Mouse (Mus musculus): ENCODE data around the gene Scimp. TPM values are rescaled to one million over a fixed set of nuclear protein-coding genes. Genes with fewer than 3 reads are reported as not detected.

Gene Scimp
- polyA plus RNA-seq (2012; ENCODE audit: insufficient read depth, insufficient read length, missing spikeins): 1.1 TPM in 1 of 2 replicates, not detected in the other

GRCm38 (mm10) chr11:70812365-70812764, at the start of gene Scimp:
Gene Scimp (minus strand): TSS chr11:70812586.
- TF ChIP-seq POLR2A (IDR thresholded peaks at IDR 0.05; ENCODE audit: borderline replicate concordance, low read depth, low read length) (no peak), CTCF (IDR thresholded peaks at IDR 0.05; ENCODE audit: low read depth, low read length) (no peak)
- Histone ChIP-seq H3K27ac (ENCODE audit: insufficient read depth, low read depth, low read length) (peak within 1 kb of the TSS; percentile 61), H3K4me3 (ENCODE audit: insufficient read depth, low read length) (no peak within 1 kb of the TSS), H3K4me1 (ENCODE audit: control insufficient read depth, insufficient read depth, low read length) (peaks cover 42% of the 10 kb centered on the region)

DNA sequence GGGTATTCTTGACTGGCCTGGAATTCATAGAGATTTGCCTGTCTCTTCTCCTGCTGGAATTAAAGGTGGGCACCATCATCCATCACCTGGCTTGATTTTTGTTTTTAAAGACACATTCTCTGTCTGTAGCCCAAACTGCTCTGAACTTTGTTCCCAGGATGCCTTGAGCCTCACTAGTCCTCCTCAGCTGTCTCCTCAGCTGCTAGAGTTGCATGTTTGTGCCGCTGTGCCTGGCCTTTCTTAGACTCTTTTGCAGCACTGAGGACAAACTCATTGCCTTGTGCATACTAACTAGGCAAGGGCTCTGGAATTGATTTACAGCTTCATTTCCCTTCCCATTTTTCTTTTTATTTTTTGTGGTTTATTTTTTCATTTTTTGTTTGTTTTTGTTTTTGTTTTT, 48.0 kb upstream of the Scimp start:
- Histone ChIP-seq H3K4me1 (ENCODE audit: control insufficient read depth, insufficient read depth, low read length) (peaks cover 31% of the 10 kb centered on the region), H3K4me3 (ENCODE audit: insufficient read depth, low read length) (no peak overlapping the region), H3K27ac (ENCODE audit: insufficient read depth, low read depth, low read length) (no peak overlapping the region)
- no peak for TF ChIP-seq CTCF (IDR thresholded peaks at IDR 0.05; ENCODE audit: low read depth, low read length)
- no peak for TF ChIP-seq POLR2A (IDR thresholded peaks at IDR 0.05; ENCODE audit: borderline replicate concordance, low read depth, low read length)

DNA sequence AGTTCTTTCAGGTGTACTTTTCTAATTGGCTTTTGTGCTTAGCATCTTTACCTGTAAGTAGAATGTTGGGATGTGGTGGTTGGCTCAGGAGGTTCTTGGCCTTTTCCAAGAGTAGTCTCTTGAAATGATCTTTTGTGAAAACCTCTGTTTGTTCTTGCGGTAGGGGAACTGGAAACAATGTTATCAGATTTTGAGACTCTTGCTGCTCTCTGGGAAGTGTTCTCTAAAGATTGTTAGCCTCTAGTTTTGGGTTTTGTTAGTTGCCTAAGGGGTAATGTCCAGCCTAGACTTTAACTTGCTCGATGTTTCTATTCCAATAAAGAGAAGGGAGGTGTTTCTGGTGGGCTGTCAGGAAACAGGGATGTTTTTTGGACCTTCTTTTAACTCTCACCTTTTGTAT, 33.6 kb upstream of the Scimp start:
- peak overlapping the region; percentile 69 for H3K4me3 ChIP-seq (ENCODE audit: insufficient read depth, low read length)
- no peak for TF ChIP-seq CTCF (IDR thresholded peaks at IDR 0.05; ENCODE audit: low read depth, low read length)
- TF ChIP-seq POLR2A (IDR thresholded peaks at IDR 0.05; ENCODE audit: borderline replicate concordance, low read depth, low read length): no peak
- H3K27ac ChIP-seq (ENCODE audit: insufficient read depth, low read depth, low read length): peak overlapping the region; percentile 89
- H3K4me1 ChIP-seq (ENCODE audit: control insufficient read depth, insufficient read depth, low read length): peaks cover 28% of the 10 kb centered on the region

- TF ChIP-seq POLR2A (IDR thresholded peaks at IDR 0.05; ENCODE audit: borderline replicate concordance, low read depth, low read length) (no peak), CTCF (IDR thresholded peaks at IDR 0.05; ENCODE audit: low read depth, low read length) (no peak)
These were observed 33.1 kb upstream of the Scimp start for GRCm38 (mm10) chr11:70845457-70845978.

DNA sequence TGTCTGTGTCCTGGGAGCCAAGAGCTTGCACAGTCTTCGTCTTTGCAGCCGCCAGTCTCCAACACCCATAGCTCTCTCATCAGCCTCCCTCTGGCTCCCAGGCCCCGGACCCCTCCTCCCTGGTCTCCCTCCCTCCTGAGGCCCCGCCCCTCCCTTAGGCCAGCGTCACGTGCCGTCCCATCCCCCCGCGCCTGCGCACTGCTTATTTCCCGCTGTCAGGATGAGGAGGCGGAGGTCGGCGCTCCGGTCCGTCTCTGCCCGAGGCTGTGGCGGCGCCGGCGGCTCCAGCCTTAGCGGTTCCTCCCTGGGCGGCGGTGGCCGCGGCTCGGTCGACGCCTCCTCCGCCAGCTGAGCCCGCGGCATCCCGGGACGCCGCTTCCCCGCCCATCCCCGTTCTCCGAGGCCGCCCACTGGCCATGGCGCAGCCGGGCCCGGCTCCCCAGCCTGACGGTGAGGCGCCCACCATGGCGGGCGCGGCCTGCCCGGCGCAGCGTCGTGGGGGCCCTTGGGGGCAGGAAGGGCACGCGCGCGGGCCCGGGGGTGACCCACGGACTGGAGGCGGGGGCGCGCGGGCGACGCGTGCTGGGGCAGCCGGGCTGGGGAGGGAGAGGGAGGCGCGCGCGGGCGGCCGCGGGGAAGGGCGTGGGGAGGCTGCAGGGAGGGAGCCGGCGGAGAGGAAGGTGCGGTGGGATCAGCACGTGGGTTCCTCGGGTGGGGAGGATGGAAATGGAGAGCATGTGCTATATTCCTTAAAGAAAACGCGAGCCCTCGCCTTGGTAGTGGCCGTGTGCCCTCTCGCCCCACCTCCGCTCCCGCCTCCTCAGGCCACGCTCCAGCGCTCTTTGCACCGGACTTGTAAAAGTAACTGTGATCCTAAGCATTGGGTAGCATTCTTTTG, 32.4 kb upstream of the Scimp start, which contains the start of gene Rabep1:
TSS of gene Rabep1 (plus strand) at position 220 of the 898 bp plus-strand sequence.
- no peak for TF ChIP-seq POLR2A (IDR thresholded peaks at IDR 0.05; ENCODE audit: borderline replicate concordance, low read depth, low read length)
- TF ChIP-seq CTCF (IDR thresholded peaks at IDR 0.05; ENCODE audit: low read depth, low read length): no peak
- H3K27ac ChIP-seq (ENCODE audit: insufficient read depth, low read depth, low read length): peak within 1 kb of the TSS; percentile 89
- H3K4me1 ChIP-seq (ENCODE audit: control insufficient read depth, insufficient read depth, low read length): peaks cover 21% of the 10 kb centered on the region
- peak within 1 kb of the TSS; percentile 69 for H3K4me3 ChIP-seq (ENCODE audit: insufficient read depth, low read length)

More at GRCm38 (mm10) chr11:70845457-70845978, 33.1 kb upstream of the Scimp start:
- Histone ChIP-seq H3K4me3 (ENCODE audit: insufficient read depth, low read length) (peak overlapping the region; percentile 69), H3K4me1 (ENCODE audit: control insufficient read depth, insufficient read depth, low read length) (peaks cover 24% of the 10 kb centered on the region), H3K27ac (ENCODE audit: insufficient read depth, low read depth, low read length) (peak overlapping the region; percentile 89)

DNA sequence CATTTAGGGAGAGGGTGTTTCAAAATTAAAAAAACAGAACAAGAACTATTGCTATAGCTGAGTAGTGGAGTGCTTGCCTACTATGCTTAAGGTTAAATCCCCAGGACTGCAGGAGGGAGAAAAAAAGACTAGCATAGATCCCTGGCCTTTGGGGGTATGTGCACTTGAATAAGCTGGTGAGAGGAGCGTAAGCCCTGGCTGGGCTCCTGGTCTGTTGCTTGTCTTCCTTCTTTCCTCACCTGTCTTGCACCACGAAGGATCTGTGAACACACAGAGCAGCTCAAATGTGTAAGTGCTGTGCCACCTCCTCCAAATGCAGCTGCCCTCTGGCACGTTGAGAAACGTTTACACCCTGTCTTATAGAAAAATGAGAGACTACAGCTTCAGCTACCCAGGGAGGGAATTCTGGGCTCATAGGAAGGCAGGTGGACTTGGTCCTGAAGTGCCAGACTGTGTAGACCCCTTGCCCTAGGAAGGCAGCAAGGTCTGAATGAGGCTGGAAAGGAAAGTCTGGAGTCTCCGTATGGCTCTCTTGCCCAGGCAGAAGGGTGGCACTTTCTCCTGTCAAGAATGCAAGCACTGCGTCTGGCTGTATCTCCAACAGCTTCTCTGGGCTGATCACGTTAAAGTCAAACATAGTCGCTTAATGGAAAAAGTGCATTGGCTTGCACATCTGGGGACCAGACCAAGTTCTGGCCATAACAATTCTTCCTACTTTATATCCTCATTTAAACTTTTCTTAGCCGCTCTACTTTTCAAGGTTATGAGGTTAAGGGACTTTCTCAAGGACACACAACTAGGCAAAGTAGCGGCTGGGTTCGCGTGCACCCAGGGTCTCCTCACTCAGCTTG, 31.5 kb upstream of the Scimp start:
- Histone ChIP-seq H3K27ac (ENCODE audit: insufficient read depth, low read depth, low read length) (peak overlapping the region; percentile 62), H3K4me1 (ENCODE audit: control insufficient read depth, insufficient read depth, low read length) (peaks cover 17% of the 10 kb centered on the region), H3K4me3 (ENCODE audit: insufficient read depth, low read length) (peak overlapping the region; percentile 69)
- no peak for TF ChIP-seq POLR2A (IDR thresholded peaks at IDR 0.05; ENCODE audit: borderline replicate concordance, low read depth, low read length)
- no peak for TF ChIP-seq CTCF (IDR thresholded peaks at IDR 0.05; ENCODE audit: low read depth, low read length)

GRCm38 (mm10) chr11:70842983-70843382, 30.6 kb upstream of the Scimp start:
- no peak overlapping the region for H3K27ac ChIP-seq (ENCODE audit: insufficient read depth, low read depth, low read length)
- TF ChIP-seq POLR2A (IDR thresholded peaks at IDR 0.05; ENCODE audit: borderline replicate concordance, low read depth, low read length): no peak
- no peak for TF ChIP-seq CTCF (IDR thresholded peaks at IDR 0.05; ENCODE audit: low read depth, low read length)
- no peak overlapping the region for H3K4me3 ChIP-seq (ENCODE audit: insufficient read depth, low read length)
- H3K4me1 ChIP-seq (ENCODE audit: control insufficient read depth, insufficient read depth, low read length): peaks cover 15% of the 10 kb centered on the region

GRCm38 (mm10) chr11:70838610-70839009, 26.2 kb upstream of the Scimp start:
- H3K4me3 ChIP-seq (ENCODE audit: insufficient read depth, low read length): no peak overlapping the region
- no peak overlapping the region for H3K27ac ChIP-seq (ENCODE audit: insufficient read depth, low read depth, low read length)
- TF ChIP-seq CTCF (IDR thresholded peaks at IDR 0.05; ENCODE audit: low read depth, low read length) (no peak), POLR2A (IDR thresholded peaks at IDR 0.05; ENCODE audit: borderline replicate concordance, low read depth, low read length) (no peak)
- no peaks in the 10 kb centered on the region for H3K4me1 ChIP-seq (ENCODE audit: control insufficient read depth, insufficient read depth, low read length)

DNA sequence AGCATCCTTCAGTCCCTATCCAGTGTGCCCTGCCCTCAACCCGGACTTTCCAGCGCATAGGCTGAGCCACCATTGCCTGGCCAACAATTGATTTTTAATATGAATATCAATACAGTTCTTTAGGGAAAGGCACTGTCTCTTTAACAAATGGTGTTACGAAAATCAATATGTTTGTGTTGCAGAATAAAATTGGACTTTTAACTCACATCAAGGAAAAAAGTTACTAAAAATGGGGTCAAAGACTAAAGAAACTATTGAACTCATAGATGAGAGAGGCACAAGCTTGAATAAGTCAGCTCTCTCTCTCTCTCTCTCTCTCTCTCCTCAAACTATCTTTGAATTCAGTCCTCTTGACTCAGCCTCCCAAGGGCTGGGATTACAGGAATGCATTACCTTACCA, 24.6 kb upstream of the Scimp start:
- TF ChIP-seq POLR2A (IDR thresholded peaks at IDR 0.05; ENCODE audit: borderline replicate concordance, low read depth, low read length) (no peak), CTCF (IDR thresholded peaks at IDR 0.05; ENCODE audit: low read depth, low read length) (no peak)
- H3K27ac ChIP-seq (ENCODE audit: insufficient read depth, low read depth, low read length): no peak overlapping the region
- H3K4me1 ChIP-seq (ENCODE audit: control insufficient read depth, insufficient read depth, low read length): no peaks in the 10 kb centered on the region
- no peak overlapping the region for H3K4me3 ChIP-seq (ENCODE audit: insufficient read depth, low read length)
